Mouse (Mus musculus) testis, postnatal 10 days (tissue): ENCODE data around the gene Prss54.
"Not testable (repeated sequence)": the region's sequence is repeated elsewhere in the genome, so short reads cannot be mapped to it uniquely, and the experiment has no call there.

Experiments
- DNase-seq: peaks from one replicate; pipeline ENCODE4 v3.0.0; 2021; ENCODE audit warnings: low spot score

Prss54 gene

GRCm38 (mm10) chr8:95576240-95576639, at the start of gene Prss54:
Gene Prss54 (minus strand): TSS chr8:95576340.
- no peak for DNase-seq

DNA sequence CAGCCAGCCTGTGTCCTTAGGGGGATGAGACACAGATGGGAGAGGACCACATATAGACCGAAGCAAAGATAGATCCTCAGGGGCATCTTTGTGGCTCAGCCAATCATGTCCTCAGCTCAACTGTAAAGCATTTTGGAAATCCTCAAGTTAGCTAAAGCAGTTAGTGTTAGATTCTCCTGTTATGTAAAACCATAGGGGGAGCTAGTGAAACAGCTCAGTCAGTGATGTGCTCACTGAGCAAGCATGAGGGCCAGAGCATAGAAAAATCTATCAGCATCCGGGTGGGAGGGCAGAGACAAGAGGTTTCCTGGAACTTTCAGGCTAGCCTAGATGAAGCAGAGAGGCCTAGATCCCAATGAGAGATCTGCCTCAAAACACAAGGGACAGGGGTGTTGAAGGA, 48.7 kb upstream of the Prss54 start:
- no peak for DNase-seq

DNA sequence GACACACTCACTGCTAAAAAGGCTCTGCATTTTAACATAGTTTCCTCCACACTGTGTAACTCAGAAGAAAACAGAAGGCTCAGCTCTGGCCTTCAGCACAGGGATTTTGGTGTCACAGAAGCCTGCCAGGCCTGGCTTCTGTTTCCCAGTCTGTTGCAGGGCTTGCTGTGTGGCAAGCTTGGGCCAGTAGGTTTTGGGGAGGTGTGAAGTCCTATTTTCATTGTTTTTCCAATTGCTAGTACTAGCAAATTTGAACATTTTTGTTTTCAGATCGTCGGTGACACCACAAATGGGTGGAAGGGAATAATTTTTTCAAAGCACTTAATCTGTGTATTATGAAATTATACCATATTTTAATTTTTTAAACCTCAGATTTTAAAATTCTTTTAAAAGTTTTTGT, 43.9 kb upstream of the Prss54 start:
- no peak for DNase-seq

DNA sequence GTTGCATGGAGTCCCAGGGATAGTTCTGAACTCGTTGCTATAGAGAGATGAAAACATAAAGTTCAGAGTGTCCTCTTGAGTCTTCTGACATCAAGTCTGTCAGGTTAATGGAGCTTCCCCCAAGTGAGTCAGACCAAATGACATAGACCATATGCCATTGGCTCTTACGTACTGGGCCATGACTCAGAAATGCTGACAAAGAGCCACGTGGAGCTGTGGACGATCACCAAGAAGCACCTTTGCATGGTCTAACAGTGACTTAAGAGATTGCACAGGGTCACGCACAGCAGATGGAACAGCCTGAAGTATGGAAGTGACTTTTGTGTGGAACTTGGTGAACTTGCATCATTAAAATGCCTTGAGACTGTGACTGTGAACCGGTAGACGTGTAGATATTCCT, 40.2 kb upstream of the Prss54 start:
- DNase-seq: no peak

DNA sequence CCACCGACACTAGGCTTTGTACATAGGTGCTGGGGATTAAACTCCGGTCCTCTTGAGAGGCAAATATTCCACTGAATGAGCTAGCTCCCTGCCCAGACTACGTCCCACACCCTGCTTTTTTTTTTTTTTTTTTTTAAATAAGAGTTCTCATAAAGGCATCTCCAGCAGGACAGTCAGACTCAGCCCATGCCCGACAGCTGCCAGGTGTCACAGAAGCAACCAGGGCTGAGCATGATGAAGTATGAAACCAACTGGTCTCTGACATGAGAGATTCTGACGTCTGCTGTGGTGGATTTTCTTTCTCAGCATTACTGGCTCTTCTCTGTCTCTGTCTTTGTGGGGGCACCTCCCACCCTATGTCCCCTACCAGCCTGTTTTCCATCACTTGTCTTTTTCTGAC, 35.6 kb upstream of the Prss54 start:
- no peak for DNase-seq

- no peak for DNase-seq
Observed at GRCm38 (mm10) chr8:95610749-95611148, 34.6 kb upstream of the Prss54 start.

GRCm38 (mm10) chr8:95609406-95609805, 33.3 kb upstream of the Prss54 start:
- DNase-seq: no peak

GRCm38 (mm10) chr8:95607210-95607609, 31.1 kb upstream of the Prss54 start:
- DNase-seq: no peak

- DNase-seq: not testable (repeated sequence)
Observed at GRCm38 (mm10) chr8:95606509-95606908, 30.4 kb upstream of the Prss54 start.

DNA sequence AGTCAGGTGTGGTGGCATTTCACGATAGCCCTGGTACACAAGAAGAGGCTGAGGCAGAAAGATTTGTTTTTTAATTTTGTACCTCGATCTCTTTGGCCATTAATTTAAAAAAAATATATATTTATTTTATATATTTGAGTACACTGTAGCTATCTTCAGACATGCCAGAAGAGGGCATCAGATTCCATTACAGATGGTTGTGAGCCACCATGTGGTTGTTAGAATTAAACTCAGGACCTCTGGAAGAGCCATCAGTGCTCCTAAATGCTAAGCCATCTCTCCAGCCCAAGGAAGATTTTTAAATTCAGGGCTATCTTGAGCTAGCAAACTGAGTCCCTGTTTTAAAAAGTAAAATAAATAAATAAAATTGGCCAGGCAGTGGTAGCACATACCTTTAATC, 26.0 kb upstream of the Prss54 start:
- no peak for DNase-seq

GRCm38 (mm10) chr8:95601306-95601705, 25.2 kb upstream of the Prss54 start:
- DNase-seq: no peak

DNA sequence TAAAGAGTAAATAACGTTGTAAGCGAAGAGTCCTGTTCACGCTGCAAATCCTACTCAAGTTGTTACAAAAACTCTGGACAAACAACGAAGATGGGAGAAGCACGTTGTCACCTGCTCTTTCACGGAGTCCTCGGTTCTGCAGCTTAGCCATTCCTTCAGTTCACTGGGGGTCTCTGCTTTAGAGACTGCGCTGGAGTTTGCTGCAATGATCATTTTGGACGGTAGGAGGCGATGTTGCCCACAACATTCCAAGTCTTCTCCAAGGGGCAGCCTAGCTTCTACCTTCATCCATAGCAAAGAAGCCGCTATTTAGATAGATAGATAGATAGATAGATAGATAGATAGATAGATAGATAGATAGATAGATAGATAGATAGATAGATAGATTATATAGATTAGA, 23.7 kb upstream of the Prss54 start:
- DNase-seq: peak; percentile 78

DNA sequence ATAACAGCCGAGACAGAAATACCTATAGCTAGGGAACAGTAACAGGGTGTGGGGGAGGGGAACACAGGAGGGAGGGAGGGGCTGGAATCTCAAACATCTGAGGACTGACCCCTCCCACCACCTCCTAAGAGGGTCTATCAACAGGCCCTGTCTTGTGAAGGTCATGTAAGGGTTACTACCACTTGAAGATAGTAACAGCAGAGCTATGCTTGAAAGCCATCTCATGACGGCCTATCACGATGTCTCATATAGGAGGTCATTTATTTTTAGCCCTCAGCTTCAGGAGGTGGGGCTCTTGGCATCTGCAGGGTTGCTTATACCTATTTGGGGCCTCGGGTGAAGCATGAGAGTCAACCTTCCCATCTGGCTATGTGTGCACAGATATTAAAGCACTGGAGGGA, 20.7 kb upstream of the Prss54 start:
- no peak for DNase-seq

GRCm38 (mm10) chr8:95595131-95595530, 19.0 kb upstream of the Prss54 start:
- no peak for DNase-seq

DNA sequence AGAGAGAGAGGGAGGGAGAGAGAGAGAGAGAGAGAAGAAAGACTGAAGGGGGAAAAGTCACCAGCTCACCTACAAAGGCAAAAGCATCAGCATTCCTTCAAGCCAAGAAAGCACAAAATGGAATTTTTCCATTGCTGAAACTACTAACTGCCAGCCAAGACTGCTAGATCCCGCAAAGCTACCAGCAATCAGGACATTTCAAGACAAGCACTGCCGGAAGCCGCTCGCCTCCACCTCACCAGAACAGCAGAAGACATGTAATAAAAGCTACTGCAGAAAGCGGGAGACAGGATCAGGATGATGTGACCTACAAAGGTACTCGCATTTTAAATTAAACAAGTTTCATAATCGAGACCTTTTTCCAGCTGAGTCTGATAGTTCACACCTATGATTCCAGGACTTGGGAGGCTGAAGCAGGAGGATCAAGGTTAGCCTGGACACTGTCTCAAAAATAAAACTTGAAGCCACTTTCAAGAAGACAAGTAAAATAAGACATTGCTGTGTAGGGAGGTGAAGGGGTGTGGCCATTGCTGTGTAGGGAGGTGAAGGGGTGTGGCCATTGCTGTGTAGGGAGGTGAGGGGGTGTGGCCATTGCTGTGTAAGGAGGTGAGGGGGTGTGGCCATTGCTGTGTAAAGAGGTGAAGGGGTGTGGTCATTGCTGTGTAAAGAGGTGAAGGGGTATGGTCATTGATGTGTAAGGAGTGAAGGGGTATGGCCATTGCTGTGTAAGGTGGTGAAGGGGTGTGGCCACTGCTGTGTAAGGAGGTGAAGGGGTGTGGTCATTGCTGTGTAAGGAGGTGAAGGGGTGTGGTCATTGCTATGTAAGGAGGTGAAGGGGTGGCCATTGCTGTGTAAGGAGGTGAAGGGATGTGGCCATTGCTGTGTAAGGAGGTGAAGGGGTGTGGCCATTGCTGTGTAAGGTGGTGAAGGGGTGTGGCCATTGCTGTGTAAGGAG, 17.6 kb upstream of the Prss54 start:
- no peak for DNase-seq

DNA sequence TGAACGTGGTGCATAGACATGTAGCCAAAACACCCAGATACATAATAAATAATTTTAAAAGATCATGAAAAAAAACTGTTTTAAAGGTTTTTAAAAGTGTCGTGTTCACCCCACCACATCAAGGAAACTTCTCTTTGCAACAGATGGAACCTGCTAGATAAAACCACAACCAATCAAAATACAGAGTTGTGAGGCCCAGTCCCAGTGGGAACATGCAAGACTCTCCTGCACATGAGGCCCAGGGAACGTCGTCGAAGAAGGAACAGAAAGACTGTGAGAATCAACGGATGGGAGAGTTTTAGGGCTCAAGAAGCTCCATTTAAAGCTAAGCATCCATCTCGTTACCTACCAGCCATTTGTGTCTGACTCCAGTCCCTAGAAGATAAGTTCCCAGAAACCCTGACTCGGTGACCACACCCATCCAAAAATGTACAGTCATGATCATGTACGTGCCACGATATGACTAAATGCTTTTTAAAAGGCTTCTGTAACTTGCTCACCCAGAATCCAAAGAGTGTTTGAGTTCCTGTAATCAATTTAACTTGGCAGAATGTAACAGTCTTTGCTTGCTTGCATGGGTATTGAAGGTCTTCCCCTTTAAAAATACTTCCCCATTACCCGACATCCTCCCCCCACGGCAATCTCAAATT, 16.1 kb upstream of the Prss54 start:
- DNase-seq: no peak

DNA sequence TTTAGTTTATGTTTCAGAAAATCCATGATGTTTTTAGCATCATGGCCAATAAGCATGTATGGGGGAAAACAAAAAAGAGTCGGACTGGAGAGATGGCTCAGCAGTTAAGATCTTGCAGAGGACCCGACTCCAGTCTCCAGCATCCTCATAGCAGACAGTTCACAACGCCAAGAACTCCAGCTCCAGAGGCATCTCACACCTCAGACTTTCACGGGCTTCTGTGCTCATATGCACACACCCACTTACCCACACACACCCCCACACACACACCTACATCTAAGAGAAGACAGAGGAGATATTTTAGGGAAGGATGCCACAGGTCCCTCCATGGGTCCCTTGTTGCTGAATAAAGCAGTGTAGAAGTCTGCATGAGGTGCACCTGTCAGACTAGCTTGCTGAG, 14.4 kb upstream of the Prss54 start:
- no peak for DNase-seq

DNA sequence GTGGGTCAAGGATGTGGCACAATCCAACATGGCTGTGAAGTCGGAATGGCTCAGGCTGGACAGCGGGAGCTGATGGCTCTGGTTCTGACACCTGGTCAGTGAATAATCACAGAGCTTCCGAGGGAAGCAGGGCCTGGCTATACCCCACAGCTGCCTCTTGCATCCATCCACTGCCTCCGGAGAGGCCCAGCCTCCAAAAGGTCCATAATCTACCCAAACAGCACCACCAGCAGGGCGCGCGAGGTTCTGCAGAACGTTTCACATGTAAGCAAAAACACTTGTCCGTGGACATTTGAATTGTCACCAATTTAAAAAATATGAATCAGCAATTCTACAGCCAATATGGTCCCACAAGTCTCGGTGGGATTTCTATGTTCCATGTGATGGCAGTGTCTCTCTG, 13.1 kb upstream of the Prss54 start:
- DNase-seq: no peak

GRCm38 (mm10) chr8:95587339-95587738, 11.2 kb upstream of the Prss54 start:
- DNase-seq: no peak

GRCm38 (mm10) chr8:95573146-95573545, 3.0 kb downstream of the Prss54 start:
- no peak for DNase-seq

DNA sequence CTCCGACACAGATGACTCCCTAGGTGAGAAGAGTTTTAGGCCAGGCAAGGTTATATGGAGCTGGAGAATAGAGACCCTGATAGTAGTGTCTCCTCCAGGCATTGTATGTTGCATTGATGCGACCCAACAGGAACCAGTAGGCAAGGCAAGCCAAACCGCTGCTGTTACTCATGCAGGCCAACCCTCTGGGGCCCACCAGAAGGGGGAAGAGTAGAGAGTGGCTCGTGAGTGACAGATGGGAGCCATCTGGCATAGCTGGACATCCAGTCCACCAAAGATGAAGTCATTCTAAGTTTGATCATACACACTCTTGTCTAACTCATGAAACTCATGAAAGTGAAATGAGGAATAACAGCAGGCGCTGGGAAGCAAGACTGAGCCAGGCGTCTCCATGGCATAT, 9.3 kb downstream of the Prss54 start:
- no peak for DNase-seq

GRCm38 (mm10) chr8:95566217-95566616, 9.9 kb downstream of the Prss54 start:
- no peak for DNase-seq

DNA sequence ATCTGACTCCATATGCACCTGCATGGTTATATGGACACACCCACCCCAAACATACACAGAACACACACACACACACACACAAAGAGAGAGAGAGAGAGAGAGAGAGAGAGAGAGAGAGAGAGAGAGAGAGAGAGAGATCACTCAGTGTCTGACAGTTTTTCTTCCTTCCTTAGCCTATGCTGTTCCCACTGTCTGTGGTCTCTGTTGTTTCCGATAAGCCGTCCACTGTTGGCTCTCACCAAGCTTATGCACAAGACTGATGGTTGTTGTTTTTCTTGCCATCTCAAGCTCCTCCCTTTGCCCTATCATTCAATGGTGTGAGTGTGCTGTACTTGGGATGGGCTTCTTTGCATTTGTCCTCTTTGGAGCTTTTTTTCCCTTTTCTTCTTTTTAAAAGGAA, 20.2 kb downstream of the Prss54 start:
- DNase-seq: no peak

DNA sequence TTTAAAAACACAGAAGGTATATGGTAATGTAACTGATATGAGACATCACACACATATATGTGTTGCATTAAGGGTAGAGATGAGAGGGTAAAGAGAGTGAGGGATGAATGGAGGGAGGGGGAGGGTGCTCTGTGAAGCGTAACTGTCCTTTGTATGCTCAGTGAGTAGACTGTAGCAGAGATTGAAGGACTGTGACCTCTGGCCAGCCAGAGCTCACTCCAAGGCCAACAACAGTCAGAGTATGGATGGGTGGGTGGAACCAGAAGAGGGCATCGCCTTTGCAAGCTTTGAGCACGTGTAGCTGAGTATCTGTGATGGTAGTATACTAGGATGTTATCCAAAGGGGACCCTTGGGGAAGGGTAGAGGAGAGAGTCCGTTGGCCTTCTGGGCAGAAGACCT, 24.6 kb downstream of the Prss54 start:
- DNase-seq: no peak
